Mouse (Mus musculus): ENCODE measurements around the gene Cd8a.
"Not testable (repeated sequence)": the region's sequence is repeated elsewhere in the genome, so short reads cannot be mapped to it uniquely, and the experiment has no call there.

Cd8a gene

GRCm38 (mm10) chr6:71373249-71373775, at the start of gene Cd8a:
TSS of gene Cd8a (plus strand) at chr6:71373427.
- in situ Hi-C loops (cut with MboI, MseI) = no loop called here

DNA sequence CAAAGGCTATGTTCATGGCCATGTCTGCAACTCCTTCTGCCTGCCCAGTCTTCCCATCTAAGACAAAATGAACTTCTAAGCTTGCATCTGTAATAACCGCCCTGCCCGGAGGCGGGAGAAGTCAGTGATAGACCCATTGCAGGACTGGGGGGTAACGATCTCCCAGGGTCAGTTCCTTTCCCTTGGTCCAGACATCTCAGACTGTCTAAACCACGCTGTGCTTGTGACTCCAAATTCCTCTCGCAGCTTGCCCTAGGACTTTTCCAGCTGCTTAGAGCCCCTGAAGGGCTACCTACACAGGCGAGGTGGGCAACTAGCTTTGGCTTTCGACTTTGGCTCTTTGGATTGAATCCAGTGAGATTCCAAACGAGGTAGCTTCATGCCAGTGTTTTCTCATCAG, 48.4 kb upstream of the Cd8a start:
- in situ Hi-C loops (cut with MboI, MseI) = loop anchor here (5.0 kb wide), 1 partner anchor 1277 kb away; no protein-coding TSS in a partner anchor

- in situ Hi-C loops (cut with MboI, MseI) = no loop called here
These were observed 43.3 kb upstream of the Cd8a start for GRCm38 (mm10) chr6:71329881-71330280.

GRCm38 (mm10) chr6:71330486-71330885, 42.7 kb upstream of the Cd8a start:
- in situ Hi-C loops (cut with MboI, MseI) = no loop called here

GRCm38 (mm10) chr6:71331491-71331890, 41.7 kb upstream of the Cd8a start:
- in situ Hi-C loops (cut with MboI, MseI) = not testable (repeated sequence)

DNA sequence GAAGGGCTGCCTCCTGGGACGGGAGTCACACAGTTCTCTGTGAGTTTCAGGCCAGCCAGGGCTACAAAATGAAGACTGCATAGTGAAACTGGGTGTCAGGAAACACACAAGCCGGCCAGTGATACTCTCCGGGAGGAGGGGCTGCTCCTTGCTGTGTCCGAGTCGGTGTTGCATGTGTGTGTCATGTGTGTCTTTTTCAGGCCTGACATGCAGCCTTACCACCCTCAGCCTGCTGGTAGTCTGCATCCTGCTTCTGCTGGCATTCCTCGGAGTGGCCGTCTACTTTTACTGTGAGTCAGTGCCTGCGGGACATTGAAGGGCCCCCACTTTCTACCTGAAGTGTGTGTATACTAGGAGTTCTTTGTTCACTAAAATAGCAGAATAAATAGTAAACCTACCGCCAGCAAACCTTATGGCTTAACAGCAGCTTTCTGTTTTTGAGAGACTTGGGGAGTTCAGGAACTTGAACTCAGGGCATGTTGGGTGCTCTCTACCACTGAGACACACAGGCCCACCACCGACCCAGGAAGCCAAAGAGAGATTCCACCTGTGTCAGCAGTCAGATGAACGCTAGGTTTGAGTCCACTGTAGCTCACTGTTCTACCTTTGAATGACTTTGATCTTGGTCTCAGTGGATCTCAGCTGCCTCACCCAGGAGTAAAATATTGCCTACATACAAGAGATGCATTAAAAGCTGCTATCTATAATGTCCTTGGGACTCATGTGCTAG, 40.8 kb upstream of the Cd8a start:
- in situ Hi-C loops (cut with MboI, MseI) = no loop called here

- in situ Hi-C loops (cut with MboI, MseI) = no loop called here
These were observed 40.2 kb upstream of the Cd8a start for GRCm38 (mm10) chr6:71333031-71333430.

GRCm38 (mm10) chr6:71333578-71334273, 39.5 kb upstream of the Cd8a start:
- in situ Hi-C loops (cut with MboI, MseI) = no loop called here

DNA sequence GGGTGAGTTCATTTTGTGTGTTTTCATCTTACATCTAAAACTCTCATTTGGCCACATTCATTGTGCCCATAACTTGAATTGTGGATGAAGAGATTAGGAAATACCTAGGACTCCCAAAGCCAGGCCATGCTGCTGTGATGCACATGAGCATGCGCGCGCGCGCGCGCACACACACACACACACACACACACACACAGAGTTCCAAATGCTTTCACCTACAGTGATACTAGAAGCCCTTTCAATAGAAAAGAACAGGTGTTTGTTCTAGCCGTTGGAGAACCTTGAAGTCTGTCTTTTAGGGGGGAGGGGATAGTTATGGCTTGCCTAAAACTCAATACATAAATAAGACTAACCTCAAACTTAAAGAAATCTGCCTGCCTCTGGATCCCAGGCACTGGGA, 35.6 kb upstream of the Cd8a start:
- in situ Hi-C loops (cut with MboI, MseI) = no loop called here

GRCm38 (mm10) chr6:71338941-71339340, 34.3 kb upstream of the Cd8a start:
- in situ Hi-C loops (cut with MboI, MseI) = no loop called here

GRCm38 (mm10) chr6:71339351-71339750, 33.9 kb upstream of the Cd8a start:
- in situ Hi-C loops (cut with MboI, MseI) = no loop called here

- in situ Hi-C loops (cut with MboI, MseI) = no loop called here
These were observed 32.0 kb upstream of the Cd8a start for GRCm38 (mm10) chr6:71341179-71341578.

- in situ Hi-C loops (cut with MboI, MseI) = no loop called here
These were observed 25.2 kb upstream of the Cd8a start for GRCm38 (mm10) chr6:71348006-71348405.

DNA sequence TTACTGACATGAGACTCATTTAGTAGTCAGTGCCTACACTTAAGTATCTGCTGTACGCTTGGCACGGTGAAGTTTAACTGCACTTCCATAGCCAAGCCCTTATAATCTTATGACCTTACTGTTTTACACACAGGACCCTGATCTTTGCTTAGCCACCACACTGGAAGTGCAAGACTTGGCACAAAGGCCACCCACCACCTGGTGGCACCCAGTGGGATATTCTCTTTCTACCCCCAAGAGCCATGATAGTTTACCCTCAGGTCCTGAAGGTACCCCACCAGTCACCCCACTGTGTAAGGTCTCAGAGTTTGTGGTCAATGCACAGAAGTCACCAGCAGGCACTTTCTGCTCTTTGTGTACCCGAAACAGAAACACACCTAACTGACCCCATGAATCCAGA, 22.0 kb upstream of the Cd8a start:
- in situ Hi-C loops (cut with MboI, MseI) = no loop called here

DNA sequence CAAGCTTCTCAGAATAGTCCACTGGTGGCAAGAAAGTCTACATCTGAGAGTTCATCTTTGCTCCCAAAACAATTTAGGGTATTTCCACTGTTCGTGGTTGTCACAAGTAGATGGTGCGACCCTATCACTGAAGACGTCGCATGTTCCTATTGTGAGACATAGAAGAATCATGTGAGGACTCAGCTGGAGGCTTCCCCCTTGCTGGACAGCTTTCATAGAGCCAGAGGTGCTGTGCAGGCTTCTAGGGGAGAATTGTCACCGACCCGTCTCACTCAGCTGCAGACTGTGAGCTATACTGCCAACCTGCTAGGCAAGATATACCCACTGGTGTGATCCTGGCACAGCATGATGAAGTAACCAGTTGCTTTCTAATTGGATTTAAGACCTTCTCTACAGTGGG, 21.0 kb upstream of the Cd8a start:
- in situ Hi-C loops (cut with MboI, MseI) = no loop called here

DNA sequence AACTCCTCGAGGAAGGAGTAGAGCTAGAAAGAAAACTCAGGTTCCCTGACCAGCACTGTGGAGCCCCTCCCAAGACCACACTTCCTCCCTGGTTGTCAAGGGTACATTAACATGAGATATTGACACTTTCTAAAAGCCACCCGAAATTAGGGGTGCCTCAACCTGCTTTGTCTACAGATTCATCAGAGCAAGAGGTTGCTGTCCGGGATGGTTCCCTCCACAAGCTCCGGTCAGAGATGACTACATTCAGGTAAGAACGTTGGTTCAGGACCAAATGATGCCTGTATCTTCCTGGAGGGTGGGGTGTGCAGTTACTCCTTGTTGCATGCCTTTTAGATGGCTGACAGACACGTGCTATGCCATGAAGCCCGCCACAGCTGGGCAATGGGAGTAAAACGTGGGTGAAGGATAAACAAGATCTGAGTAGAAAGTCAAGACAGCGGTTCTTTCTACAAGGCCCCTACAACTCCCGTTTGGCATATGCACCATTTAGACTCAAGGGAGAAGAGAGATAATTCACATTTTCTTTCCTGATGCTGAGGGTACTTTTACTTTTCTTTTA, 20.3 kb upstream of the Cd8a start:
- in situ Hi-C loops (cut with MboI, MseI) = no loop called here

GRCm38 (mm10) chr6:71353722-71354121, 19.5 kb upstream of the Cd8a start:
- in situ Hi-C loops (cut with MboI, MseI) = no loop called here

DNA sequence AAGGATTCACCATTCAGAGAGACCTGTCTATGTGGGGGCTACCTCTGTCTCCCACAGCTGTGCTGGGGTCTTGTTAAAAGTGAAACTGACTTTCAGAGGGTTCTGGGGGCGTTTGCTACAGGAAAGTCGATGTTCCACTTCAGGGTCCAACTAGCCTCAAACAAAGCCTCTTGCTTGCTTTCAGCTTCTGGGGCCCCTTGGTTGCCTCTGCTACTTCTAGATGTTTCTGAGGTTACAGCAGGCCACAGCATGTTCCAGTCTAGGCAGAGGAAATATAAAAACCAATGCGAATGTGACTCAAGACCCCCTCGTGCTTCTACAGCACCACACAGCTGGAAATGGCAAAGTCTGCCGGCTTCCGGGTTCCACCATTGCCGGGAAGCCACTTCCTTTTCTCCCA, 15.7 kb upstream of the Cd8a start:
- in situ Hi-C loops (cut with MboI, MseI) = no loop called here

- in situ Hi-C loops (cut with MboI, MseI) = no loop called here
These were observed 13.0 kb upstream of the Cd8a start for GRCm38 (mm10) chr6:71360221-71360620.

DNA sequence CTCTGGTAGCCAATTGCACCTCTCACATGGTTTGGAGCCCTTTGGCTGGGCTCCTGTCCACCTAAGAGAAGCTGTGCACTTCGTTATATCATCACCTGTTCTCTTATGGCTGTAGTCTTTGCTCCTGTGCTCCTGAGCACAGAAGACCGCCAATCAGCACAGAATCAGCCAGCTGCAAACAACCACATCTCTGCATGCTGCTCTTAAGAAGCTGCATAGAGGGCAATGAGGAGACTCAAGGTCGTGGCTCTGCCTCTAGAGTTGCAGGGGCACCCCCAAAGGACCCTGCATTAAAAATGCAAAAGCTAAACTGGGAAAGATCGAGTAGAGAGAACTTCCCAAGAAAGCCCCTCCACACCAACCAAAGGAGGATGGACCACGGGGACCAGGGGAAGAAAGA, 12.5 kb upstream of the Cd8a start:
- in situ Hi-C loops (cut with MboI, MseI) = no loop called here

- in situ Hi-C loops (cut with MboI, MseI) = no loop called here
These were observed 12.0 kb upstream of the Cd8a start for GRCm38 (mm10) chr6:71361156-71361670.

- in situ Hi-C loops (cut with MboI, MseI) = no loop called here
These were observed 9.2 kb upstream of the Cd8a start for GRCm38 (mm10) chr6:71363995-71364394.
